Mouse (Mus musculus) kidney, adult 2 months (tissue): ENCODE measurements around the gene Pth1r.

Experiments
- CTCF ChIP-seq: fragments of 200-500 bp; conservative IDR thresholded peaks from 2 replicates; pipeline ENCODE4 v1.5.1; 2011; ENCODE audit warnings: low read depth, mild to moderate bottlenecking, control low read depth, low read length, moderate library complexity, mixed read lengths; ENCODE audit not compliant: insufficient read depth, insufficient read length
- POLR2A ChIP-seq: fragments of 200-500 bp; IDR thresholded peaks from one replicate; pipeline ENCODE4 v1.6.1; 2011; ENCODE audit warnings: low read depth, low read length, control low read depth

- TF ChIP-seq POLR2A, result no peak
- peak; percentile 80 for TF ChIP-seq CTCF
Observed at GRCm38 (mm10) chr9:110709640-110710258, 37.2 kb downstream of the Pth1r start.
